Mouse (Mus musculus) lung, postnatal 0 days (tissue): ENCODE measurements around the gene Impdh1. TPM values are rescaled to one million over a fixed set of nuclear protein-coding genes. Genes with fewer than 3 reads are reported as not detected.

Experiments
- ATAC-seq: fragments of 200-750 bp; cut with Nextera tagmentation; 2 replicates; pipeline ENCODE4 v1.8.0; 2017; ENCODE audit warnings: moderate library complexity
- DNase-seq: peaks from one replicate; pipeline ENCODE4 v3.0.0-alpha.2; 2016; ENCODE audit warnings: low spot score
- H3K27ac ChIP-seq: fragments of 300-500 bp; sonication (generic); 2 replicates; pipeline ENCODE4 v1.5.1; 2014; ENCODE audit warnings: antibody characterized with exemption, mild to moderate bottlenecking, low read length, mixed read lengths
- H3K27me3 ChIP-seq: fragments of 300-500 bp; sonication (generic); replicated peaks from 2 replicates; pipeline ENCODE4 v1.6.1; 2014; ENCODE audit warnings: low read length, mixed read lengths; ENCODE audit not compliant: insufficient read depth
- H3K36me3 ChIP-seq: fragments of 300-500 bp; sonication (generic); 2 replicates; pipeline ENCODE4 v1.6.1; 2014; ENCODE audit warnings: low read length, mixed read lengths; ENCODE audit not compliant: insufficient read depth
- H3K4me1 ChIP-seq: fragments of 300-500 bp; sonication (generic); 2 replicates; pipeline ENCODE4 v1.6.1; 2014; ENCODE audit warnings: antibody characterized with exemption, low read depth, low read length, mixed read lengths; ENCODE audit not compliant: insufficient read depth
- H3K4me2 ChIP-seq: fragments of 300-500 bp; sonication (generic); replicated peaks from 2 replicates; pipeline ENCODE4 v1.6.1; 2014; ENCODE audit warnings: low read depth, mild to moderate bottlenecking, low read length, moderate library complexity, mixed read lengths
- H3K4me3 ChIP-seq: fragments of 300-500 bp; sonication (generic); 2 replicates; pipeline ENCODE4 v1.5.1; 2014; ENCODE audit warnings: low read depth, low read length
- H3K9ac ChIP-seq: fragments of 300-500 bp; sonication (generic); replicated peaks from 2 replicates; pipeline ENCODE4 v1.6.1; 2014; ENCODE audit warnings: low read depth, mild to moderate bottlenecking
- H3K9me3 ChIP-seq: fragments of 300-500 bp; sonication (generic); 2 replicates; pipeline ENCODE4 v1.6.1; 2016; ENCODE audit warnings: low read length, mixed read lengths
- CTCF ChIP-seq: IDR thresholded peaks from 2 replicates; pipeline ENCODE4 v1.5.1; 2016; ENCODE audit warnings: antibody characterized with exemption, mild to moderate bottlenecking
- EP300 ChIP-seq: IDR thresholded peaks from 2 replicates; pipeline ENCODE4 v1.6.1; 2016; ENCODE audit warnings: antibody characterized with exemption, mild to moderate bottlenecking, control low read depth
- WGBS: fragments of 180-500 bp; shearing (Covaris S2); extraction: QIAGEN DNeasy Blood & Tissue Kit; methylation state at CpG from one replicate; pipeline ENCODE4 v1.1.7; 2014; 5-methylcytosine and 5-hydroxymethylcytosine counted together
- polyA plus RNA-seq: library from polyadenylated mRNA; unstranded; fragments of >200 nt; fragmentation: Nextera tagmentation; extraction: Ambion mirVana; gene quantifications from 2 replicates; pipeline ENCODE4 v1.2.1, GENCODE M21; 2015

The Impdh1 gene
- polyA plus RNA-seq, 1 experiment from 2014 or later, result 93.8 TPM

- H3K4me2 ChIP-seq, result peak overlapping the region; percentile 97
- H3K4me1 ChIP-seq, result peaks cover 10% of the 10 kb centered on the region; the same call in 1 of the 2 replicates
- no peaks in the 10 kb centered on the region for H3K9me3 ChIP-seq
- no peaks in the 10 kb centered on the region for H3K36me3 ChIP-seq
- TF ChIP-seq EP300 (no peak), CTCF (no peak)
- peak overlapping the region; percentile 79 for H3K27ac ChIP-seq
- 19% methylated on average over 9 of the region's 9 CpGs for WGBS
- H3K9ac ChIP-seq, result peak overlapping the region; percentile 36; the same call in 1 of the 2 replicates
- ATAC-seq (no peak), DNase-seq (no peak)
- H3K27me3 ChIP-seq, result no peaks in the 10 kb centered on the region
- peak overlapping the region; percentile 64 for H3K4me3 ChIP-seq
These were observed 983 bp downstream of the Impdh1 start for GRCm38 (mm10) chr6:29215181-29215580.

- no peaks in the 10 kb centered on the region for H3K36me3 ChIP-seq
- H3K4me2 ChIP-seq, result peak overlapping the region; percentile 97
- H3K27ac ChIP-seq, result 0 out of 2 replicates have a peak overlapping the region, but pooled peaks have one; percentile 14
- H3K9ac ChIP-seq, result peak overlapping the region; percentile 36; the same call in 1 of the 2 replicates
- DNase-seq (no peak), ATAC-seq (no peak)
- peak overlapping the region; percentile 64; the same call in 1 of the 2 replicates for H3K4me3 ChIP-seq
- H3K9me3 ChIP-seq, result no peaks in the 10 kb centered on the region
- TF ChIP-seq EP300, result no peak
- TF ChIP-seq CTCF, result no peak
- H3K27me3 ChIP-seq, result no peaks in the 10 kb centered on the region
- 29% methylated on average over 5 of the region's 5 CpGs for WGBS
- H3K4me1 ChIP-seq, result peaks cover 10% of the 10 kb centered on the region; the same call in 1 of the 2 replicates
These were observed 1.4 kb downstream of the Impdh1 start for GRCm38 (mm10) chr6:29214776-29215175.

GRCm38 (mm10) chr6:29214245-29214644 lies 1.9 kb downstream of the Impdh1 start:
- H3K4me2 ChIP-seq, result 0 out of 2 replicates have a peak overlapping the region, but pooled peaks have one; percentile 97
- no peaks in the 10 kb centered on the region for H3K36me3 ChIP-seq
- TF ChIP-seq EP300 (no peak), CTCF (peak; percentile 36)
- 0 out of 2 replicates have a peak overlapping the region, but pooled peaks have one; percentile 32 for H3K27ac ChIP-seq
- ATAC-seq (peak; percentile 7; the same call in 1 of the 2 replicates), DNase-seq (peak; percentile 57)
- no peak overlapping the region for H3K9ac ChIP-seq
- H3K9me3 ChIP-seq, result no peaks in the 10 kb centered on the region
- 27% methylated on average over 1 of the region's 1 CpGs for WGBS
- H3K4me3 ChIP-seq, result no peak overlapping the region
- peaks cover 10% of the 10 kb centered on the region; the same call in 1 of the 2 replicates for H3K4me1 ChIP-seq
- H3K27me3 ChIP-seq, result no peaks in the 10 kb centered on the region

- H3K9ac ChIP-seq, result no peak overlapping the region
- no peaks in the 10 kb centered on the region for H3K27me3 ChIP-seq
- H3K4me1 ChIP-seq, result peaks cover 10% of the 10 kb centered on the region; the same call in 1 of the 2 replicates
- no peaks in the 10 kb centered on the region for H3K9me3 ChIP-seq
- TF ChIP-seq CTCF (no peak), EP300 (no peak)
- 66% methylated on average over 5 of the region's 5 CpGs for WGBS
- DNase-seq (no peak), ATAC-seq (no peak)
- H3K27ac ChIP-seq, result no peak overlapping the region
- no peak overlapping the region for H3K4me2 ChIP-seq
- H3K36me3 ChIP-seq, result no peaks in the 10 kb centered on the region
- no peak overlapping the region for H3K4me3 ChIP-seq
These were observed 2.7 kb downstream of the Impdh1 start for GRCm38 (mm10) chr6:29213436-29213835.

- no peak for TF ChIP-seq EP300
- TF ChIP-seq CTCF, result peak; percentile 42
- Histone ChIP-seq H3K4me1 (peaks cover 10% of the 10 kb centered on the region; the same call in 1 of the 2 replicates), H3K9ac (peak overlapping the region; percentile 41), H3K27ac (peak overlapping the region; percentile 78), H3K4me2 (peak overlapping the region; percentile 94), H3K27me3 (no peaks in the 10 kb centered on the region), H3K9me3 (no peaks in the 10 kb centered on the region), H3K4me3 (peak overlapping the region; percentile 64), H3K36me3 (no peaks in the 10 kb centered on the region)
- WGBS, result under 1% methylated on average over 42 of the region's 66 CpGs
- DNase-seq, result peak; percentile 93
- ATAC-seq, result peak; percentile 88
These were observed 4.2 kb downstream of the Impdh1 start for GRCm38 (mm10) chr6:29211806-29212492.

- 26% methylated on average over 7 of the region's 7 CpGs for WGBS
- Histone ChIP-seq H3K9ac (0 out of 2 replicates have a peak overlapping the region, but pooled peaks have one; percentile 41), H3K4me1 (peaks cover 7% of the 10 kb centered on the region; the same call in 1 of the 2 replicates), H3K4me3 (peak overlapping the region; percentile 64), H3K27me3 (no peaks in the 10 kb centered on the region), H3K36me3 (0 out of 2 replicates have a peak, but pooled peaks cover 2% of the 10 kb centered on the region), H3K4me2 (peak overlapping the region; percentile 94), H3K9me3 (no peaks in the 10 kb centered on the region), H3K27ac (peak overlapping the region; percentile 78; the same call in 1 of the 2 replicates)
- ATAC-seq (no peak), DNase-seq (no peak)
- peak; percentile 31 for TF ChIP-seq CTCF
- no peak for TF ChIP-seq EP300
These were observed 5.0 kb downstream of the Impdh1 start for GRCm38 (mm10) chr6:29211146-29211545.
